Mouse (Mus musculus): ENCODE results near the gene Fam193a.

GRCm38 (mm10) chr5:34368551-34369290 is 1.0 kb upstream of the Fam193a start:
- no peak for TF ChIP-seq TAL1 (IDR thresholded peaks at IDR 0.05; ENCODE audit: low read length)
- no peak for TF ChIP-seq GATA1 (IDR thresholded peaks at IDR 0.05; ENCODE audit: low read length)

Data from erythroblast, embryonic 14.5 days (primary cell).